ENCODE assay signal across 8 mouse cellular contexts in the genomic region with DNA sequence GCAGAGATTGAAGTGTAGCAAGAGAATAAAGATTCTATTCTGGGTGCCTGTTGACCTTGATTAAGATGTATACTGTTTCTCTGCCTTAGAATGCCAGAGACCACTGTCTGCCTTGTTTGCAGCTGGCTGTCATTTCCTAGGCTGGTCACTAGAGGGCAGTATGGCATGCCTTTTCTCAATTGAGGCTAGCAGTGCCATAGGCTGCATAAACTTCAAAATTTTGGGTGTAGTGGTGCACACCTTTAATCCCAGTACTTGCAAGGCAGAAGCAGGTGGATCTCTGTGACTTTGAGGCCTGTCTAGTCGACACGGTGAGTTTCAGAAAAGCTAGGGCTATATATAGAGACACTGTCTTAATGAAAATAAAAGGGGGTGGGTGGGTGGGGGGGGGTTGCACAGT. TPM values are rescaled to one million over a fixed set of nuclear protein-coding genes. Genes with fewer than 3 reads are reported as not detected.
DNase-seq lines count a peak whose midpoint lies in the region; ATAC-seq and TF ChIP-seq lines count a peak whose summit lies in the region.

No protein-coding gene starts in this region.

- dilution Hi-C loops in CH12.LX (cut with MboI; ENCODE audit: extremely low pct_ligation_motif_present, extremely low pct_unique_long_range_greater_than_20kb, low sequenced_read_pairs): no loop called here

- peak; percentile 86 to 98 for TF ChIP-seq CTCF in CH12.LX (conservative IDR thresholded peaks at IDR 0.05 in 1 of 2, IDR thresholded peaks at IDR 0.05 in 1 of 2; ENCODE audit: low read depth in 2 of 2, low read length in 2 of 2)
- peak; percentile 98 for TF ChIP-seq CTCF in forebrain, postnatal 0 days (IDR thresholded peaks at IDR 0.05; ENCODE audit: low read depth)
- TF ChIP-seq CTCF in testis, adult 2 months (IDR thresholded peaks at IDR 0.05; ENCODE audit: control insufficient read depth, insufficient read depth, insufficient replicate concordance, low read depth, low read length): peak; percentile 78; the same call in 1 of the 2 replicates

- no peaks in the 10 kb centered on the region for H3K9me3 ChIP-seq in heart, embryonic 16.5 days (replicated peaks; ENCODE audit: control insufficient read depth, low read length)
- H3K9me3 ChIP-seq in heart, embryonic 10.5 days: no peaks in the 10 kb centered on the region
- no peaks in the 10 kb centered on the region for H3K9me3 ChIP-seq in CH12.LX (replicated peaks; ENCODE audit: low read length)
- H3K9me3 ChIP-seq in forebrain, postnatal 0 days (ENCODE audit: low read length): no peaks in the 10 kb centered on the region
- no peaks in the 10 kb centered on the region for H3K9me3 ChIP-seq in midbrain, embryonic 11.5 days (ENCODE audit: control insufficient read depth, low read length)

- no peaks in the 10 kb centered on the region for H3K4me1 ChIP-seq in heart, embryonic 16.5 days (ENCODE audit: control insufficient read depth, insufficient read depth, low read length)
- H3K4me1 ChIP-seq in heart, embryonic 10.5 days: no peaks in the 10 kb centered on the region
- no peaks in the 10 kb centered on the region for H3K4me1 ChIP-seq in CH12.LX (ENCODE audit: control insufficient read depth in 1 of 2, insufficient read depth in 2 of 2)
- no peaks in the 10 kb centered on the region for H3K4me1 ChIP-seq in forebrain, postnatal 0 days (ENCODE audit: insufficient read depth)
- no peaks in the 10 kb centered on the region for H3K4me1 ChIP-seq in midbrain, embryonic 11.5 days (ENCODE audit: control insufficient read depth, insufficient read depth, low read length)
- no peaks in the 10 kb centered on the region for H3K4me1 ChIP-seq in testis, adult 2 months (ENCODE audit: control insufficient read depth, insufficient read depth, low read length)

- ATAC-seq in heart, embryonic 16.5 days (replicated peaks; ENCODE audit: extremely low read depth, insufficient read depth, low FRiP score): 0 out of 2 replicates have a peak, but pooled peaks have one; percentile 49
- ATAC-seq in forebrain, postnatal 0 days: peak; percentile 64; the same call in 1 of the 2 replicates
- no peak for ATAC-seq in midbrain, embryonic 11.5 days (ENCODE audit: low FRiP score)

- in situ Hi-C loops in CH12.LX (cut with MboI; ENCODE audit: low pct_ligation_motif_present, low pct_unique_long_range_greater_than_20kb, low sequenced_read_pairs): no loop called here

- no peak for TF ChIP-seq EP300 in CH12.LX (IDR thresholded peaks at IDR 0.05; ENCODE audit: low read length)

- no peaks in the 10 kb centered on the region for H3K27me3 ChIP-seq in heart, embryonic 16.5 days (ENCODE audit: control insufficient read depth, insufficient read depth, low read length)
- no peaks in the 10 kb centered on the region for H3K27me3 ChIP-seq in heart, embryonic 10.5 days (ENCODE audit: insufficient read depth, poor library complexity, severe bottlenecking)
- H3K27me3 ChIP-seq in CH12.LX (replicated peaks): no peaks in the 10 kb centered on the region
- H3K27me3 ChIP-seq in forebrain, postnatal 0 days (ENCODE audit: insufficient read depth, low read length): no peaks in the 10 kb centered on the region
- H3K27me3 ChIP-seq in midbrain, embryonic 11.5 days (ENCODE audit: control insufficient read depth, insufficient read depth, low read length): no peaks in the 10 kb centered on the region
- H3K27me3 ChIP-seq in testis, adult 2 months (ENCODE audit: control insufficient read depth, insufficient read depth, low read length): no peaks in the 10 kb centered on the region

- H3K9ac ChIP-seq in heart, embryonic 16.5 days (ENCODE audit: low read length): no peak overlapping the region
- H3K9ac ChIP-seq in CH12.LX (ENCODE audit: insufficient read depth, low read depth): no peak overlapping the region
- no peak overlapping the region for H3K9ac ChIP-seq in forebrain, postnatal 0 days
- no peak overlapping the region for H3K9ac ChIP-seq in midbrain, embryonic 11.5 days (ENCODE audit: low read length)

- DNase-seq in heart, embryonic 10.5 days (ENCODE audit: low spot score): no peak
- peak; percentile 69 for DNase-seq in CH12.LX (ENCODE audit: extremely low read depth)
- DNase-seq in c-Kit-positive CD71-positive TER-119-negative erythroid progenitor cells, embryonic 14.5 days (ENCODE audit: low read depth): peak; percentile 36
- DNase-seq in forebrain, postnatal 0 days: peak; percentile 85
- peak; percentile 21 to 65 for DNase-seq in layer of hippocampus, postnatal 25 days (ENCODE audit: extremely low spot score in 1 of 2, low spot score in 1 of 2)
- DNase-seq in midbrain, embryonic 11.5 days (ENCODE audit: low spot score, missing footprints): peak; percentile 93

- no peak for TF ChIP-seq POLR2A in CH12.LX (IDR thresholded peaks at IDR 0.05; ENCODE audit: low read depth, low read length)
- no peak for TF ChIP-seq POLR2A in testis, adult 2 months (IDR thresholded peaks at IDR 0.05; ENCODE audit: control insufficient read depth, low read depth, low read length)

- H3K79me2 ChIP-seq in CH12.LX (replicated peaks; ENCODE audit: control insufficient read depth, extremely low read depth, insufficient read depth, poor library complexity, severe bottlenecking): no peaks in the 10 kb centered on the region

- peak; percentile 79 for TF ChIP-seq RAD21 in CH12.LX (IDR thresholded peaks at IDR 0.05; ENCODE audit: low read depth, low read length)

- H3K36me3 ChIP-seq in heart, embryonic 16.5 days (ENCODE audit: control insufficient read depth, insufficient read depth): peaks cover 11% of the 10 kb centered on the region
- H3K36me3 ChIP-seq in heart, embryonic 10.5 days: peaks cover 25% of the 10 kb centered on the region
- peaks cover 19 to 28% of the 10 kb centered on the region in 2 experiments for H3K36me3 ChIP-seq in CH12.LX (replicated peaks in 1 of 2; ENCODE audit: control insufficient read depth in 1 of 2, insufficient read depth in 1 of 2, low read length in 1 of 2)
- peaks cover 22% of the 10 kb centered on the region for H3K36me3 ChIP-seq in forebrain, postnatal 0 days (ENCODE audit: insufficient read depth)
- H3K36me3 ChIP-seq in midbrain, embryonic 11.5 days (ENCODE audit: control insufficient read depth, insufficient read depth, low read length): no peaks in the 10 kb centered on the region; the same call in 1 of the 2 replicates
- no peaks in the 10 kb centered on the region for H3K36me3 ChIP-seq in testis, adult 2 months (ENCODE audit: control insufficient read depth, insufficient read depth, low read length)

- no peak overlapping the region for H3K27ac ChIP-seq in heart, embryonic 16.5 days (ENCODE audit: low read length)
- no peak overlapping the region for H3K27ac ChIP-seq in heart, embryonic 10.5 days
- no peak overlapping the region for H3K27ac ChIP-seq in CH12.LX (ENCODE audit: insufficient read depth, low read depth)
- H3K27ac ChIP-seq in forebrain, postnatal 0 days (ENCODE audit: low read depth, low read length): no peak overlapping the region
- H3K27ac ChIP-seq in midbrain, embryonic 11.5 days (ENCODE audit: low read depth, low read length): no peak overlapping the region
- H3K27ac ChIP-seq in testis, adult 2 months (ENCODE audit: control insufficient read depth, insufficient read depth, low read depth, low read length): no peak overlapping the region

- 6% methylated on average over 2 of the region's 2 CpGs for WGBS in heart, embryonic 16.5 days
- 10% methylated on average over 2 of the region's 2 CpGs for WGBS in heart, embryonic 10.5 days
- 15% methylated on average over 2 of the region's 2 CpGs for WGBS in forebrain, postnatal 0 days
- 22% methylated on average over 2 of the region's 2 CpGs for WGBS in midbrain, embryonic 11.5 days

- H3K4me2 ChIP-seq in heart, embryonic 16.5 days (ENCODE audit: low read depth, low read length): no peak overlapping the region
- no peak overlapping the region for H3K4me2 ChIP-seq in CH12.LX (ENCODE audit: insufficient read depth, low read depth, poor library complexity, severe bottlenecking)
- no peak overlapping the region for H3K4me2 ChIP-seq in forebrain, postnatal 0 days (ENCODE audit: low read depth)
- no peak overlapping the region for H3K4me2 ChIP-seq in midbrain, embryonic 11.5 days

- H3K4me3 ChIP-seq in heart, embryonic 16.5 days (ENCODE audit: low read length): no peak overlapping the region
- no peak overlapping the region for H3K4me3 ChIP-seq in heart, embryonic 10.5 days
- H3K4me3 ChIP-seq in CH12.LX (replicated peaks in 1 of 3; ENCODE audit: low read depth in 2 of 3, low read length in 2 of 3, poor library complexity in 1 of 3): no peak overlapping the region
- H3K4me3 ChIP-seq in forebrain, postnatal 0 days (ENCODE audit: low read depth, low read length): no peak overlapping the region
- no peak overlapping the region for H3K4me3 ChIP-seq in midbrain, embryonic 11.5 days (ENCODE audit: low read depth, low read length)
- no peak overlapping the region for H3K4me3 ChIP-seq in testis, adult 2 months (ENCODE audit: control insufficient read depth, low read depth, low read length)

RNA-seq across cellular contexts. Expression of gene 4931429L15Rik, which starts 17.6 kb away (rescaled TPM):
- polyA plus RNA-seq in heart, embryonic 16.5 days (2015; fragmentation: Nextera tagmentation; extraction: Ambion mirVana): not detected in 2 replicates
- not detected in 2 replicates for polyA plus RNA-seq in heart, embryonic 10.5 days (2016; fragmentation: Nextera tagmentation; extraction: Ambion mirVana)
- total RNA-seq in CH12.LX (2012; rRNA removed) (not detected in 2 replicates), CH12.LX (2014; rRNA removed) (not detected in 2 replicates)
- not detected in 2 replicates for polyA plus RNA-seq in CH12.LX (2012; ENCODE audit: insufficient read length, low read depth)
- total RNA-seq in forebrain, postnatal 0 days (2014; rRNA removed): not detected in 2 replicates
- polyA plus RNA-seq in forebrain, postnatal 0 days (2015; fragmentation: Nextera tagmentation; extraction: Ambion mirVana): not detected in 2 replicates
- total RNA-seq in layer of hippocampus, postnatal 25 days (2021): not detected
- polyA plus RNA-seq in midbrain, embryonic 11.5 days (2014; fragmentation: Nextera tagmentation; extraction: Ambion mirVana): 0.15 TPM in 1 of 2 replicates, not detected in the other
- 180 and 193 TPM in 2 replicates for polyA plus RNA-seq in testis, adult 2 months (2012; rRNA removed)

RNA-seq across cellular contexts. Expression of gene Bud13, which starts 19.3 kb away (rescaled TPM):
- polyA plus RNA-seq in heart, embryonic 16.5 days (2015; fragmentation: Nextera tagmentation; extraction: Ambion mirVana): 13.3 and 13.5 TPM in 2 replicates
- polyA plus RNA-seq in heart, embryonic 10.5 days (2016; fragmentation: Nextera tagmentation; extraction: Ambion mirVana): 16.8 and 22.8 TPM in 2 replicates
- 15.9 and 18.8 TPM in 2 replicates for total RNA-seq in CH12.LX (2012; rRNA removed)
- total RNA-seq in CH12.LX (2014; rRNA removed): 13.5 and 14.4 TPM in 2 replicates
- polyA plus RNA-seq in CH12.LX (2012; ENCODE audit: insufficient read length, low read depth): 28.1 and 32.5 TPM in 2 replicates
- total RNA-seq in forebrain, postnatal 0 days (2014; rRNA removed): 13.5 and 14.7 TPM in 2 replicates
- polyA plus RNA-seq in forebrain, postnatal 0 days (2015; fragmentation: Nextera tagmentation; extraction: Ambion mirVana): 11.5 and 12.8 TPM in 2 replicates
- 10 to 100 TPM; 10.2 to 13.0 TPM for total RNA-seq in layer of hippocampus, postnatal 25 days (2021)
- 26.4 and 27.1 TPM in 2 replicates for polyA plus RNA-seq in midbrain, embryonic 11.5 days (2014; fragmentation: Nextera tagmentation; extraction: Ambion mirVana)
- 5.8 and 6.2 TPM in 2 replicates for polyA plus RNA-seq in testis, adult 2 months (2012; rRNA removed)

RNA-seq across cellular contexts. Expression of gene Zpr1, which starts 29.3 kb away (rescaled TPM):
- polyA plus RNA-seq in heart, embryonic 16.5 days (2015; fragmentation: Nextera tagmentation; extraction: Ambion mirVana): 36.7 and 39.5 TPM in 2 replicates
- polyA plus RNA-seq in heart, embryonic 10.5 days (2016; fragmentation: Nextera tagmentation; extraction: Ambion mirVana): 47.6 and 62.5 TPM in 2 replicates
- total RNA-seq in CH12.LX (2012; rRNA removed) (46.0 and 57.2 TPM in 2 replicates), CH12.LX (2014; rRNA removed) (65.7 and 66.8 TPM in 2 replicates)
- polyA plus RNA-seq in CH12.LX (2012; ENCODE audit: insufficient read length, low read depth): 108 and 111 TPM in 2 replicates
- total RNA-seq in forebrain, postnatal 0 days (2014; rRNA removed): 34.3 and 44.1 TPM in 2 replicates
- 49.1 and 56.0 TPM in 2 replicates for polyA plus RNA-seq in forebrain, postnatal 0 days (2015; fragmentation: Nextera tagmentation; extraction: Ambion mirVana)
- total RNA-seq in layer of hippocampus, postnatal 25 days (2021): 10 to 100 TPM; 32.3 to 32.4 TPM
- polyA plus RNA-seq in midbrain, embryonic 11.5 days (2014; fragmentation: Nextera tagmentation; extraction: Ambion mirVana): 59.3 and 62.0 TPM in 2 replicates
- polyA plus RNA-seq in testis, adult 2 months (2012; rRNA removed): 46.5 and 52.2 TPM in 2 replicates

RNA-seq across cellular contexts. Expression of gene Apoa5, which starts 33.7 kb away (rescaled TPM):
- not detected in 2 replicates for polyA plus RNA-seq in heart, embryonic 16.5 days (2015; fragmentation: Nextera tagmentation; extraction: Ambion mirVana)
- 0.23 TPM in 1 of 2 replicates, not detected in the other for polyA plus RNA-seq in heart, embryonic 10.5 days (2016; fragmentation: Nextera tagmentation; extraction: Ambion mirVana)
- total RNA-seq in CH12.LX (2012; rRNA removed): 0.08 TPM in 1 of 2 replicates, not detected in the other
- not detected in 2 replicates for total RNA-seq in CH12.LX (2014; rRNA removed)
- polyA plus RNA-seq in CH12.LX (2012; ENCODE audit: insufficient read length, low read depth): not detected in 2 replicates
- total RNA-seq in forebrain, postnatal 0 days (2014; rRNA removed): not detected in 2 replicates
- not detected in 2 replicates for polyA plus RNA-seq in forebrain, postnatal 0 days (2015; fragmentation: Nextera tagmentation; extraction: Ambion mirVana)
- total RNA-seq in layer of hippocampus, postnatal 25 days (2021): not detected
- polyA plus RNA-seq in midbrain, embryonic 11.5 days (2014; fragmentation: Nextera tagmentation; extraction: Ambion mirVana): 0.15 TPM in 1 of 2 replicates, not detected in the other
- not detected in 2 replicates for polyA plus RNA-seq in testis, adult 2 months (2012; rRNA removed)

Comparison
In these comparisons a context has a peak if more than half of its experiments do, and no peak if none do; other contexts are left out.
1. RNA of gene 4931429L15Rik, which starts 17.6 kb away (polyA plus RNA-seq): 180 to 193 TPM in testis, adult 2 months; 0.15 TPM in midbrain, embryonic 11.5 days, not detected in heart, embryonic 16.5 days, not detected in heart, embryonic 10.5 days, not detected in CH12.LX and not detected in forebrain, postnatal 0 days; every median in the first group is over 100 times any median in the second.
2. Peak in every context shown above with its lines, with median percentiles within 50 percentile points of each other: CTCF ChIP-seq.